Mouse (Mus musculus) limb, embryonic 11.5 days (tissue): ENCODE data around the gene Wdr31. TPM values are rescaled to one million over a fixed set of nuclear protein-coding genes. Genes with fewer than 3 reads are reported as not detected.
A peak's percentile ranks its signal among the peaks of the same experiment; 100 is the strongest.

Experiments
- ATAC-seq: fragments of 200-750 bp; cut with Nextera tagmentation; 2 replicates; pipeline ENCODE4 v1.8.0; 2017; ENCODE audit warnings: low read depth; ENCODE audit not compliant: insufficient number of reproducible peaks, low FRiP score, low TSS enrichment
- DNase-seq: peaks from one replicate; pipeline ENCODE4 v3.0.0-alpha.2; 2015; ENCODE audit warnings: low spot score
- H3K27ac ChIP-seq: fragments of 300-500 bp; sonication (generic); replicated peaks from 2 replicates; pipeline ENCODE4 v1.5.1; 2014; ENCODE audit warnings: low read depth, mild to moderate bottlenecking, low read length
- H3K27me3 ChIP-seq: fragments of 300-500 bp; sonication (generic); 2 replicates; pipeline ENCODE4 v1.6.1; 2014; ENCODE audit warnings: mild to moderate bottlenecking, low read length, mixed read lengths; ENCODE audit not compliant: control insufficient read depth, insufficient read depth
- H3K36me3 ChIP-seq: fragments of 300-500 bp; sonication (generic); 2 replicates; pipeline ENCODE4 v1.6.1; 2014; ENCODE audit warnings: mild to moderate bottlenecking, low read length, moderate library complexity, mixed read lengths; ENCODE audit not compliant: control insufficient read depth, insufficient read depth
- H3K4me1 ChIP-seq: fragments of 300-500 bp; sonication (generic); 2 replicates; pipeline ENCODE4 v1.6.1; 2014; ENCODE audit warnings: low read length, mixed read lengths; ENCODE audit not compliant: control insufficient read depth, insufficient read depth
- H3K4me2 ChIP-seq: fragments of 300-500 bp; sonication (generic); 2 replicates; pipeline ENCODE4 v1.6.1; 2014; ENCODE audit warnings: low read depth, mild to moderate bottlenecking, moderate library complexity; ENCODE audit not compliant: severe bottlenecking
- H3K4me3 ChIP-seq: fragments of 300-500 bp; sonication (generic); 2 replicates; pipeline ENCODE4 v1.5.1; 2014; ENCODE audit warnings: low read depth, low read length
- H3K9ac ChIP-seq: fragments of 300-500 bp; sonication (generic); 2 replicates; pipeline ENCODE4 v1.6.1; 2014; ENCODE audit warnings: mild to moderate bottlenecking, low read length
- H3K9me3 ChIP-seq: fragments of 300-500 bp; sonication (generic); 2 replicates; pipeline ENCODE4 v1.6.1; 2016; ENCODE audit warnings: low read length; ENCODE audit not compliant: control insufficient read depth
- WGBS: fragments of 180-500 bp; shearing (Covaris S2); extraction: QIAGEN DNeasy Blood & Tissue Kit; methylation state at CpG from one replicate; pipeline ENCODE4 v1.1.7; 2014; 5-methylcytosine and 5-hydroxymethylcytosine counted together
- polyA plus RNA-seq: library from polyadenylated mRNA; unstranded; fragments of >200 nt; fragmentation: Nextera tagmentation; extraction: Ambion mirVana; gene quantifications from 2 replicates; pipeline ENCODE4 v1.2.1, GENCODE M21; 2014

Gene Wdr31
- polyA plus RNA-seq, 1 experiment from 2014 or later: 8.1 TPM

DNA sequence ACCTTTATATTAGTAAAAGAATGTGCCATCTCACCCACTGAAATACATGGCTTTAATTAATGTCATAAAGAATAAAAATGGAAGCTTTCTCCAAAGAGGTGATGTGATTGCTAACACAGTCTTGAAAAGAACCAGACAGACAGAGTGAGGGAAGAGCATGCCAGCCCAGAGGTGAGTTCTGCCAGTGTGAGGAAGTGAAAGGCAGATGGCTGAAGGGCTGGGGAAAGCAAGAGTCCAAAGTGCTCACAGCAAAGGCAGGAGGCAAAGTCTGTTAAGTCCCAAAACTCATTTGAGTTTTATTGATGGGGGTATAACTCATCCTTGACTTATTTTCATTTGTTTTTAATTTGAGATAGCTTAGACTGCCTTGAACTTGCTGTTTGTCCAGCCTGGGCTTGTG, 40.0 kb downstream of the Wdr31 start:
- Histone ChIP-seq H3K27me3 (no peaks in the 10 kb centered on the region), H3K4me1 (no peaks in the 10 kb centered on the region), H3K27ac (no peak overlapping the region), H3K9ac (no peak overlapping the region), H3K36me3 (no peaks in the 10 kb centered on the region), H3K4me2 (no peak overlapping the region), H3K4me3 (no peak overlapping the region), H3K9me3 (no peaks in the 10 kb centered on the region)
- ATAC-seq (no peak), DNase-seq (no peak)

DNA sequence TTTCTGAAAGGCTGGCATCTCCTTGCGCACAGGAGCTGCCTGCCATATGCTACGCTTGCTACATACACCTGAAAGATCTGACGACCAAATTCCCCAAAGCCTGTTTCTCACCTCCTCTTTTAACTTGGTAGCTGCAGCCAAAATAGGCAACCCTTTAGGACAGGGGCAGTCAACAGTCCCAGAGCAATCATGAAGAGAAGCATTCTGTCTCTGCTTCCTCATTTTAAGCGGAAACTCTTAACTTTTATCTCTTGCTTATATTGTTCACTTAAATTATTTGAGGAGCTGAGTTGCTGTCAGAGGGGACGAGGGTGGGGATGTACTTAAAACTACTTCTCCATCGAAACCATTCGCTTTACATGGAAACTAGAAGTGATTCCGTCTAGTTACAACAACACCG, 41.1 kb downstream of the Wdr31 start:
- Histone ChIP-seq H3K27ac (no peak overlapping the region), H3K9ac (no peak overlapping the region), H3K9me3 (no peaks in the 10 kb centered on the region), H3K4me2 (no peak overlapping the region), H3K4me3 (no peak overlapping the region), H3K27me3 (no peaks in the 10 kb centered on the region), H3K36me3 (peaks cover 5% of the 10 kb centered on the region; the same call in 1 of the 2 replicates), H3K4me1 (no peaks in the 10 kb centered on the region)
- no peak for ATAC-seq
- 89% methylated on average over 9 of the region's 9 CpGs for WGBS
- DNase-seq: no peak

DNA sequence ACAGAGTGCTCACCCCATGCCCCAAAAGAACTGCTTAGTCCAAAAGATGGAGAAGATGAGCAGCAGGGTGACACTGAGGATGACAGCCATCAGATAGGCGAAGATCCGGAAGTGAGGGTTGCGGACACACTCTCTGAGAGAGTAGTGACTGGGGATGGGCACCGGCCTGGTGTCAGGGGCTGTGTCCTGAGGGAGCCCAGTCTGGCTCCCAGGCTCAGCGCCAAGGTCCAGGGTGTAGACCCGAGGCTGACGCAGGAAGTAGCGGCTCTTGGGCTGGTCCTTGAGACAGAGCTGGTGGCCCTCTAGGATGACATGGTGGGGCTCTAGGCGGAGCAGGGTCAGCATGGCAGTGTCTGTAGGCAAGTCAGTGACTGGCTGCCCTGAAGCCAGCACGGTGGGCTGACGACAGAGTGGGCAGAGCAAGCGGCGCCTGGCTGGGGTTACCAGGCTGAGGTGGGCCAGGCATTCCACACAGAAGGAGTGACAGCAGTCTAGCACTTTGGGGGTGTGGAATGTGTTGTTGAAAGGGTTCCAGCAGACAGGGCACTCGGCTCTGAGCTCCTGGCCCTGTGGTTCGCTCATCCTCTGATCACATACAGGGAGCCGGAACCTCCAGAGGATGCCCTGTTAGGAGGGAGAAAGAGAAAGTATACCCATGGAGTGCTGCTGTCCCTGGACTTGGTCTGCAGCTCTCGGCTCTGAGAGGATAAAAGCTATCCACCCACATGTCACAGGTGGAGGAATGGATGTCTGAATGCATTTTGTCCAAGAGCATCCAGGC, 42.5 kb downstream of the Wdr31 start:
- DNase-seq (no peak), ATAC-seq (0 out of 2 replicates have a peak, but pooled peaks have one; percentile 26)
- Histone ChIP-seq H3K4me2 (no peak overlapping the region), H3K4me1 (no peaks in the 10 kb centered on the region), H3K9ac (no peak overlapping the region), H3K36me3 (peaks cover 15% of the 10 kb centered on the region), H3K27ac (no peak overlapping the region), H3K4me3 (no peak overlapping the region), H3K27me3 (no peaks in the 10 kb centered on the region), H3K9me3 (no peaks in the 10 kb centered on the region)
- 73% methylated on average over 17 of the region's 17 CpGs for WGBS

DNA sequence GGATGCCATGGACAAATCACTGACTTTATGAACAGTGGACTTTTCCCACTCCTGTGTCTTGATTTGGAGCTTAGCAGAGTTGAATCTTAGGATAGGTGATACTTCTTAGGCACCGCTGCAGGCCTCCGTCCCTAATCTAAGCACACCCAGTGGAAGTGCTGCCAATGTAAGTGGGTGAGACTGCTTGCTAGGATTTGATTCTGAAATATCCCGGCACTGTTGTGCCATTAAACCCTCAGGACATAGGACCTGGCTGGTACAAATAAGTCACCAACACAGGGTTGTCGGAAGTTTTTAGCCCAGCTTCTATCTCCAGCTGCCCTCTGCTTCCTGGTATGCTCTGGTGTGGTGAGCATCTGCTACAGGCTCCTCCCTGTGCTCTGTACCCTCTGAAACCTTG, 44.8 kb downstream of the Wdr31 start:
- no peaks in the 10 kb centered on the region for H3K4me1 ChIP-seq
- DNase-seq: no peak
- H3K36me3 ChIP-seq: peaks cover 30% of the 10 kb centered on the region

GRCm38 (mm10) chr4:62419091-62419490, 51.6 kb downstream of the Wdr31 start:
- no peak overlapping the region for H3K4me2 ChIP-seq
- peaks cover 42% of the 10 kb centered on the region for H3K36me3 ChIP-seq
- 97% methylated on average over 6 of the region's 6 CpGs for WGBS

More for the DNA sequence above, 44.8 kb downstream of the Wdr31 start:
- Histone ChIP-seq H3K9me3 (no peaks in the 10 kb centered on the region), H3K4me3 (no peak overlapping the region), H3K27me3 (no peaks in the 10 kb centered on the region), H3K27ac (no peak overlapping the region), H3K9ac (no peak overlapping the region), H3K4me2 (no peak overlapping the region)
- ATAC-seq: no peak
- 94% methylated on average over 4 of the region's 4 CpGs for WGBS

GRCm38 (mm10) chr4:62418448-62418847, 52.2 kb downstream of the Wdr31 start:
- 81% methylated on average over 8 of the region's 8 CpGs for WGBS
- Histone ChIP-seq H3K9me3 (no peaks in the 10 kb centered on the region), H3K4me1 (no peaks in the 10 kb centered on the region), H3K4me2 (no peak overlapping the region), H3K9ac (no peak overlapping the region), H3K4me3 (no peak overlapping the region), H3K36me3 (peaks cover 36% of the 10 kb centered on the region), H3K27ac (no peak overlapping the region), H3K27me3 (no peaks in the 10 kb centered on the region)
- DNase-seq (no peak), ATAC-seq (no peak)

More at GRCm38 (mm10) chr4:62419091-62419490, 51.6 kb downstream of the Wdr31 start:
- H3K9me3 ChIP-seq: no peaks in the 10 kb centered on the region
- no peak overlapping the region for H3K4me3 ChIP-seq
- H3K9ac ChIP-seq: no peak overlapping the region
- no peak for ATAC-seq
- no peak overlapping the region for H3K27ac ChIP-seq
- DNase-seq: no peak
- H3K4me1 ChIP-seq: no peaks in the 10 kb centered on the region
- no peaks in the 10 kb centered on the region for H3K27me3 ChIP-seq

- peaks cover 11% of the 10 kb centered on the region for H3K36me3 ChIP-seq
- WGBS: 96% methylated on average over 10 of the region's 10 CpGs
- H3K4me1 ChIP-seq: 0 out of 2 replicates have a peak, but pooled peaks cover 2% of the 10 kb centered on the region
- no peak overlapping the region for H3K4me2 ChIP-seq
- DNase-seq: no peak
- no peaks in the 10 kb centered on the region for H3K9me3 ChIP-seq
- ATAC-seq: no peak
- no peaks in the 10 kb centered on the region for H3K27me3 ChIP-seq
- H3K9ac ChIP-seq: no peak overlapping the region
- H3K27ac ChIP-seq: no peak overlapping the region
- no peak overlapping the region for H3K4me3 ChIP-seq
Measured at GRCm38 (mm10) chr4:62411606-62412005, 59.1 kb downstream of the Wdr31 start.

DNA sequence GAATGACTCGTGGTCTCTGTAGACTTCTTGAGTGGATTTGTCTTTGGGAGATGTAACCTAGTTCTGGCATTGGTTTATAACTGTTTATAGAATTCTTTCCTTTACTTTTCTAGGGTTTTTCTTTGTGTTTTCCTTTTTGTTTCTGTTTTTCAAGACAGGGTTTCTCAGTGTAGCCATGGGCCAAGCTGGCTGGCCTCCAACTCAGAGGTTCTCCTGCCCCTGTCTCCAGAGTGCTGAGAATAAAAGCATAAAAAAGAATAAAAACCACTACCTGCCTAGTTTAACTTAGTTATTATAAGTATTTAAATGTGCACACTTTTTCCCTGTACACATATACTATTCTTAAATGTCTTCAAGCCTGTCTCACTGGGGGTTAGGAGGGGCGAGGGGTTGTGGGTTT, 60.4 kb downstream of the Wdr31 start:
- no peaks in the 10 kb centered on the region for H3K27me3 ChIP-seq
- no peak overlapping the region for H3K4me3 ChIP-seq
- H3K27ac ChIP-seq: no peak overlapping the region
- H3K36me3 ChIP-seq: peaks cover 11% of the 10 kb centered on the region
- peak overlapping the region; percentile 56; the same call in 1 of the 2 replicates for H3K4me2 ChIP-seq
- 0 out of 2 replicates have a peak, but pooled peaks cover 2% of the 10 kb centered on the region for H3K4me1 ChIP-seq
- DNase-seq (no peak), ATAC-seq (no peak)
- H3K9ac ChIP-seq: no peak overlapping the region
- H3K9me3 ChIP-seq: no peaks in the 10 kb centered on the region
- 88% methylated on average over 2 of the region's 2 CpGs for WGBS
